Mouse (Mus musculus) CH12.LX (cell line): ENCODE measurements at regions not wholly inside any gene's neighbourhood (a gene's known extent, or its start where the extent isn't known, plus 50 kb on each side); places are given as distances from the start of the nearest gene placed in this dataset.

Source experiments
- CTCF ChIP-seq, 2 experiments: IDR thresholded peaks in 1 of 2; conservative IDR thresholded peaks in 1 of 2; 2 replicates each; pipeline ENCODE4 v1.5.1; 2011 to 2012; ENCODE audit warnings: low read depth in 2 of 2, low read length in 2 of 2, improper control_type of control experiment in 1 of 2, inconsistent platforms in 1 of 2, mild to moderate bottlenecking in 1 of 2, moderate library complexity in 1 of 2
- ELF1 ChIP-seq: IDR thresholded peaks from 2 replicates; pipeline ENCODE4 v1.6.1; 2014; ENCODE audit warnings: low read depth, mild to moderate bottlenecking, inconsistent platforms, low read length, improper control_type of control experiment
- MXI1 ChIP-seq: IDR thresholded peaks from 2 replicates; pipeline ENCODE4 v1.6.1; 2011; ENCODE audit warnings: mild to moderate bottlenecking, low read depth, low read length, improper control_type of control experiment
- POLR2A ChIP-seq: IDR thresholded peaks from 2 replicates; pipeline ENCODE4 v1.6.1; 2011; ENCODE audit warnings: low read depth, mild to moderate bottlenecking, improper control_type of control experiment, low read length
- ZKSCAN1 ChIP-seq: IDR thresholded peaks from 2 replicates; pipeline ENCODE4 v1.6.1; 2012; ENCODE audit warnings: low read depth, inconsistent platforms, low read length, improper control_type of control experiment, borderline replicate concordance
- ZMIZ1 ChIP-seq: IDR thresholded peaks from 2 replicates; pipeline ENCODE4 v1.6.1; 2012; ENCODE audit warnings: low read depth, mild to moderate bottlenecking, inconsistent platforms, low read length, improper control_type of control experiment

DNA sequence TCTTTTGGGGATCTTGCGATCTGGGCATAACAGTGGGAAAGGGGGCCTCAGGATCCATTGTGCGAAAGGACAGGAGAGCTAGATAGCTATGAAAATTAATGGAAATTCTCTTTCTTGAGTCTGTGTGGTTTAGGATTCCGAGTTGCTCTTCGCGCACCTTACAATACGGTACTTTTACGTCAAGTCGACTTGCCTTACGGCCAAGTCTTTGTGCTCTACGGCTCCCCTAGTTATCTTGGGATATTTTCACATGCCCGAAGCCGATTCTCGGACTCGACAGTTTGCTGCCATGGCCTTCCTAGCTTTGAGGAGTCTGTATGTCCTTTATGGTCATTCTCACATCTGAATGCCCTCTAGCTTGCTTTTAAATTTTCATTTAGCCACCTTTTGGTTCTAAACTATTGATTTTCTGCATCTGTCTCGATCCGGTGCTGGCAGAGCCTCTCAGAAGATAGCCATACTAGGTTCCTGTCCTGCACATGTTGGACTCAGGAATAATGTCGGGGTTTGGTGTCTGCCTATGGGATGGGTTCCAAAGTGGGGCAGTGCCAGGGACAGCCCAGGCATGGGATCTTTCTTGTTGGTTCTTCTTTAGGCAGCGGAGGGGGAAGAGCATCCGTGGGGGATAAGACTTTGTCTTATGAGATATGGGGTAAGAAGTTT, 109.0 kb upstream of the Olfr1324 start:
- no peak for TF ChIP-seq ZKSCAN1
- no peak for TF ChIP-seq CTCF (conservative IDR thresholded peaks at IDR 0.05 in 1 of 2, IDR thresholded peaks at IDR 0.05 in 1 of 2; ENCODE audit: low read depth in 2 of 2, low read length in 2 of 2)
- TF ChIP-seq POLR2A: no peak
- TF ChIP-seq ELF1: no peak
- TF ChIP-seq ZMIZ1: no peak
- TF ChIP-seq MXI1: no peak
